Mouse (Mus musculus) CH12.LX (cell line): ENCODE data around the gene Rif1. TPM values are rescaled to one million over a fixed set of nuclear protein-coding genes. Genes with fewer than 3 reads are reported as not detected.

ENCODE experiments used
- DNase-seq: peaks from one replicate; pipeline ENCODE4 v3.0.0-alpha.2; 2013; ENCODE audit errors: extremely low read depth
- H3K27ac ChIP-seq: 2 replicates; pipeline ENCODE4 v1.5.1; 2012; ENCODE audit warnings: low read depth, mild to moderate bottlenecking, control low read depth, moderate library complexity; ENCODE audit not compliant: insufficient read depth
- H3K27me3 ChIP-seq: replicated peaks from 2 replicates; pipeline ENCODE3; 2012; ENCODE audit warnings: inconsistent platforms
- H3K36me3 ChIP-seq, 2 experiments: replicated peaks in 1 of 2; 2 replicates each; pipeline versions ENCODE3 to v1.6.1; 2012; ENCODE audit warnings: inconsistent platforms in 1 of 2, low read length in 1 of 2, mild to moderate bottlenecking in 1 of 2, mixed read lengths in 1 of 2, moderate library complexity in 1 of 2; ENCODE audit not compliant: control insufficient read depth in 1 of 2, insufficient read depth in 1 of 2
- H3K4me1 ChIP-seq, 2 experiments: 2 replicates each; pipeline ENCODE4 v1.6.1; 2012; ENCODE audit warnings: inconsistent platforms in 1 of 2, moderate library complexity in 1 of 2; ENCODE audit not compliant: insufficient read depth in 2 of 2, control insufficient read depth in 1 of 2
- H3K4me2 ChIP-seq: 2 replicates; pipeline ENCODE4 v1.6.1; 2012; ENCODE audit warnings: low read depth, mild to moderate bottlenecking, control low read depth; ENCODE audit not compliant: poor library complexity, insufficient read depth, severe bottlenecking
- H3K4me3 ChIP-seq, 3 experiments: fragments of 150-350 bp in 1 of 3; sonication (generic) in 1 of 3; replicated peaks in 1 of 3; 2 replicates each; pipeline versions ENCODE3 to v1.5.1; 2011 to 2012; ENCODE audit warnings: low read depth in 2 of 3, low read length in 2 of 3, mild to moderate bottlenecking in 2 of 3, moderate library complexity in 2 of 3, control low read depth in 1 of 3, improper control_type of control experiment in 1 of 3, inconsistent platforms in 1 of 3, mixed read lengths in 1 of 3; ENCODE audit not compliant: poor library complexity in 1 of 3
- H3K79me2 ChIP-seq: replicated peaks from 2 replicates; pipeline ENCODE4 v1.6.1; 2012; ENCODE audit warnings: mild to moderate bottlenecking, moderate library complexity; ENCODE audit not compliant: control insufficient read depth, poor library complexity, insufficient read depth, severe bottlenecking; ENCODE audit errors: extremely low read depth
- H3K9ac ChIP-seq: 2 replicates; pipeline ENCODE4 v1.6.1; 2012; ENCODE audit warnings: low read depth, mild to moderate bottlenecking, control low read depth, moderate library complexity; ENCODE audit not compliant: insufficient read depth
- H3K9me3 ChIP-seq: replicated peaks from 2 replicates; pipeline ENCODE3; 2012; ENCODE audit warnings: low read length, inconsistent platforms, mixed read lengths
- BHLHE40 ChIP-seq: IDR thresholded peaks from 2 replicates; pipeline ENCODE4 v1.6.1; 2011; ENCODE audit warnings: mild to moderate bottlenecking, low read depth, low read length, improper control_type of control experiment
- CHD2 ChIP-seq: IDR thresholded peaks from 2 replicates; pipeline ENCODE4 v1.6.1; 2011; ENCODE audit warnings: low read length, improper control_type of control experiment
- EP300 ChIP-seq: IDR thresholded peaks from 2 replicates; pipeline ENCODE4 v1.6.1; 2011; ENCODE audit warnings: low read length, improper control_type of control experiment
- GABPA ChIP-seq: IDR thresholded peaks from 2 replicates; pipeline ENCODE4 v1.6.1; 2012; ENCODE audit warnings: low read depth, low read length, improper control_type of control experiment, inconsistent platforms; ENCODE audit not compliant: insufficient replicate concordance
- HCFC1 ChIP-seq: IDR thresholded peaks from 2 replicates; pipeline ENCODE4 v1.6.1; 2012; ENCODE audit warnings: low read depth, mild to moderate bottlenecking, inconsistent platforms, low read length, improper control_type of control experiment
- IRF4 ChIP-seq: IDR thresholded peaks from 2 replicates; pipeline ENCODE4 v1.6.1; 2014; ENCODE audit warnings: low read depth, mild to moderate bottlenecking, inconsistent platforms, low read length, improper control_type of control experiment
- KAT2A ChIP-seq: IDR thresholded peaks from 2 replicates; pipeline ENCODE4 v1.6.1; 2012; ENCODE audit warnings: low read length, improper control_type of control experiment, inconsistent platforms; ENCODE audit not compliant: insufficient replicate concordance
- MAFK ChIP-seq: IDR thresholded peaks from 2 replicates; pipeline ENCODE4 v1.6.1; 2011; ENCODE audit warnings: low read length, improper control_type of control experiment; ENCODE audit not compliant: insufficient replicate concordance
- MAX ChIP-seq: IDR thresholded peaks from 2 replicates; pipeline ENCODE4 v1.6.1; 2011; ENCODE audit warnings: low read length, improper control_type of control experiment
- MXI1 ChIP-seq: IDR thresholded peaks from 2 replicates; pipeline ENCODE4 v1.6.1; 2011; ENCODE audit warnings: mild to moderate bottlenecking, low read depth, low read length, improper control_type of control experiment
- PAX5 ChIP-seq: IDR thresholded peaks from 2 replicates; pipeline ENCODE4 v1.6.1; 2012; ENCODE audit warnings: low read length, inconsistent platforms, mixed read lengths
- POLR2AphosphoS2 ChIP-seq: IDR thresholded peaks from 2 replicates; pipeline ENCODE4 v1.6.1; 2011; ENCODE audit warnings: low read depth, low read length, improper control_type of control experiment
- RCOR1 ChIP-seq: conservative IDR thresholded peaks from 2 replicates; pipeline ENCODE4 v1.6.1; 2012; ENCODE audit warnings: low read depth, mild to moderate bottlenecking, inconsistent platforms, low read length, improper control_type of control experiment
- SIN3A ChIP-seq: IDR thresholded peaks from 2 replicates; pipeline ENCODE4 v1.6.1; 2012; ENCODE audit warnings: low read length, improper control_type of control experiment, inconsistent platforms
- SMC3 ChIP-seq: IDR thresholded peaks from 2 replicates; pipeline ENCODE4 v1.6.1; 2011; ENCODE audit warnings: low read depth, low read length, improper control_type of control experiment
- TBP ChIP-seq: conservative IDR thresholded peaks from 2 replicates; pipeline ENCODE4 v1.6.1; 2011; ENCODE audit warnings: low read depth, low read length, improper control_type of control experiment
- TCF12 ChIP-seq: IDR thresholded peaks from 2 replicates; pipeline ENCODE4 v1.6.1; 2014; ENCODE audit warnings: low read depth, mild to moderate bottlenecking, inconsistent platforms, low read length, improper control_type of control experiment
- UBTF ChIP-seq: IDR thresholded peaks from 2 replicates; pipeline ENCODE4 v1.6.1; 2012; ENCODE audit warnings: low read depth, mild to moderate bottlenecking, inconsistent platforms, low read length, improper control_type of control experiment, moderate library complexity
- USF1 ChIP-seq: IDR thresholded peaks from 2 replicates; pipeline ENCODE4 v1.6.1; 2014; ENCODE audit warnings: low read depth, mild to moderate bottlenecking, inconsistent platforms, low read length, improper control_type of control experiment
- ZKSCAN1 ChIP-seq: IDR thresholded peaks from 2 replicates; pipeline ENCODE4 v1.6.1; 2012; ENCODE audit warnings: low read depth, inconsistent platforms, low read length, improper control_type of control experiment, borderline replicate concordance
- dilution Hi-C: fragments of 300-500 bp; cut with MboI; formaldehyde crosslinking; loops from 2 replicates; pipeline ENCODE4 v1.14.3; 2020; ENCODE audit warnings: low sequenced_read_pairs; ENCODE audit not compliant: extremely low pct_unique_long_range_greater_than_20kb, extremely low pct_ligation_motif_present
- in situ Hi-C: fragments of 300-500 bp; cut with MboI; formaldehyde crosslinking; loops from 3 replicates; pipeline ENCODE4 v1.14.3; 2019; ENCODE audit warnings: low sequenced_read_pairs, low pct_ligation_motif_present, low pct_unique_long_range_greater_than_20kb, mixed read lengths
- polyA plus RNA-seq: library from polyadenylated mRNA; unstranded; fragments of >175 nt; gene quantifications from 2 replicates; pipeline ENCODE4 v1.2.1, GENCODE M21; 2012; ENCODE audit warnings: low read depth; ENCODE audit not compliant: insufficient read length
- total RNA-seq, 2 experiments: library from RNA; depleted of rRNA; stranded (reverse); fragments of 300-350 nt in 1 of 2; fragments of >200 nt in 1 of 2; gene quantifications; 2 replicates each; pipeline ENCODE4 v1.2.3; 2012 to 2014

Gene Rif1
- total and polyA plus RNA-seq, 3 experiments: 31.7 to 57.7 (median 33.8) TPM

GRCm38 (mm10) chr2:52050823-52051222 is 21.8 kb upstream of the Rif1 start:
- Histone ChIP-seq H3K27ac (no peak overlapping the region), H3K9ac (no peak overlapping the region), H3K9me3 (no peaks in the 10 kb centered on the region), H3K27me3 (no peaks in the 10 kb centered on the region), H3K4me1 (peaks cover 0 to 4% of the 10 kb centered on the region in 2 experiments; a peak in 2 of 4 replicates), H3K4me2 (no peak overlapping the region), H3K79me2 (no peaks in the 10 kb centered on the region), H3K4me3 (no peak overlapping the region), H3K36me3 (no peaks in the 10 kb centered on the region)
- in situ Hi-C loops (no loop called here), dilution Hi-C loops (no loop called here)
- TF ChIP-seq HCFC1: no peak
- TF ChIP-seq PAX5: no peak
- TF ChIP-seq IRF4: no peak
- TF ChIP-seq MAFK: no peak
- TF ChIP-seq USF1: no peak
- TF ChIP-seq POLR2AphosphoS2: no peak
- TF ChIP-seq SIN3A: no peak
- no peak for TF ChIP-seq BHLHE40
- TF ChIP-seq MXI1: no peak
- no peak for TF ChIP-seq EP300
- no peak for TF ChIP-seq ZKSCAN1
- TF ChIP-seq KAT2A: no peak
- no peak for TF ChIP-seq UBTF
- no peak for TF ChIP-seq RCOR1
- no peak for DNase-seq

GRCm38 (mm10) chr2:52052335-52052734 is 20.3 kb upstream of the Rif1 start:
- dilution Hi-C loops: no loop called here

More at GRCm38 (mm10) chr2:52052335-52052734, 20.3 kb upstream of the Rif1 start:
- Histone ChIP-seq H3K9ac (no peak overlapping the region), H3K27ac (no peak overlapping the region), H3K4me1 (peaks cover 0 to 4% of the 10 kb centered on the region in 2 experiments; a peak in 2 of 4 replicates), H3K4me3 (no peak overlapping the region), H3K36me3 (no peaks in the 10 kb centered on the region), H3K9me3 (no peaks in the 10 kb centered on the region), H3K79me2 (no peaks in the 10 kb centered on the region), H3K27me3 (no peaks in the 10 kb centered on the region), H3K4me2 (no peak overlapping the region)
- in situ Hi-C loops: no loop called here
- TF ChIP-seq MXI1 (no peak), GABPA (no peak), MAFK (no peak), UBTF (no peak), SMC3 (no peak), TCF12 (no peak), BHLHE40 (no peak), EP300 (no peak), MAX (no peak), CHD2 (no peak), TBP (no peak)
- DNase-seq: no peak
